Mouse (Mus musculus) embryonic facial prominence, embryonic 14.5 days (tissue): ENCODE results near the gene Taar8c. TPM values are rescaled to one million over a fixed set of nuclear protein-coding genes. Genes with fewer than 3 reads are reported as not detected.
"Not testable (repeated sequence)": the region's sequence is repeated elsewhere in the genome, so short reads cannot be mapped to it uniquely, and the experiment has no call there.

Experiments
- ATAC-seq: fragments of 200-750 bp; cut with Nextera tagmentation; 2 replicates; pipeline ENCODE4 v1.8.0; 2017; ENCODE audit warnings: low read depth, moderate number of reproducible peaks, moderate TSS enrichment
- DNase-seq: peaks from one replicate; pipeline ENCODE4 v3.0.0-alpha.2; 2015; ENCODE audit warnings: low spot score
- H3K27ac ChIP-seq: fragments of 300-500 bp; sonication (generic); replicated peaks from 2 replicates; pipeline ENCODE4 v1.5.1; 2014; ENCODE audit warnings: low read depth, mild to moderate bottlenecking, low read length, moderate library complexity
- H3K27me3 ChIP-seq: fragments of 300-500 bp; sonication (generic); replicated peaks from 2 replicates; pipeline ENCODE4 v1.6.1; 2014; ENCODE audit warnings: low read length; ENCODE audit not compliant: control insufficient read depth, insufficient read depth
- H3K36me3 ChIP-seq: fragments of 300-500 bp; sonication (generic); 2 replicates; pipeline ENCODE4 v1.6.1; 2014; ENCODE audit warnings: low read length, mixed read lengths; ENCODE audit not compliant: control insufficient read depth, insufficient read depth
- H3K4me1 ChIP-seq: fragments of 300-500 bp; sonication (generic); 2 replicates; pipeline ENCODE4 v1.6.1; 2014; ENCODE audit warnings: antibody characterized with exemption, low read length; ENCODE audit not compliant: control insufficient read depth, insufficient read depth
- H3K4me2 ChIP-seq: fragments of 300-500 bp; sonication (generic); 2 replicates; pipeline ENCODE4 v1.6.1; 2014; ENCODE audit warnings: low read depth, mild to moderate bottlenecking, low read length, moderate library complexity, mixed read lengths
- H3K4me3 ChIP-seq: fragments of 300-500 bp; sonication (generic); 2 replicates; pipeline ENCODE4 v1.5.1; 2014; ENCODE audit warnings: low read depth, mild to moderate bottlenecking, low read length
- H3K9ac ChIP-seq: fragments of 300-500 bp; sonication (generic); 2 replicates; pipeline ENCODE4 v1.6.1; 2014; ENCODE audit warnings: low read depth, mild to moderate bottlenecking, low read length, moderate library complexity, mixed read lengths
- H3K9me3 ChIP-seq: fragments of 300-500 bp; sonication (generic); 2 replicates; pipeline ENCODE4 v1.6.1; 2016; ENCODE audit warnings: low read length; ENCODE audit not compliant: control insufficient read depth
- WGBS: fragments of 180-500 bp; shearing (Covaris S2); extraction: QIAGEN DNeasy Blood & Tissue Kit; methylation state at CpG from one replicate; pipeline ENCODE4 v1.1.7; 2014; 5-methylcytosine and 5-hydroxymethylcytosine counted together
- polyA plus RNA-seq: library from polyadenylated mRNA; unstranded; fragments of >200 nt; fragmentation: Nextera tagmentation; extraction: Ambion mirVana; gene quantifications from 2 replicates; pipeline ENCODE4 v1.2.1, GENCODE M21; 2014

Taar8c gene
- polyA plus RNA-seq, 1 experiment from 2014 or later, result not detected

DNA sequence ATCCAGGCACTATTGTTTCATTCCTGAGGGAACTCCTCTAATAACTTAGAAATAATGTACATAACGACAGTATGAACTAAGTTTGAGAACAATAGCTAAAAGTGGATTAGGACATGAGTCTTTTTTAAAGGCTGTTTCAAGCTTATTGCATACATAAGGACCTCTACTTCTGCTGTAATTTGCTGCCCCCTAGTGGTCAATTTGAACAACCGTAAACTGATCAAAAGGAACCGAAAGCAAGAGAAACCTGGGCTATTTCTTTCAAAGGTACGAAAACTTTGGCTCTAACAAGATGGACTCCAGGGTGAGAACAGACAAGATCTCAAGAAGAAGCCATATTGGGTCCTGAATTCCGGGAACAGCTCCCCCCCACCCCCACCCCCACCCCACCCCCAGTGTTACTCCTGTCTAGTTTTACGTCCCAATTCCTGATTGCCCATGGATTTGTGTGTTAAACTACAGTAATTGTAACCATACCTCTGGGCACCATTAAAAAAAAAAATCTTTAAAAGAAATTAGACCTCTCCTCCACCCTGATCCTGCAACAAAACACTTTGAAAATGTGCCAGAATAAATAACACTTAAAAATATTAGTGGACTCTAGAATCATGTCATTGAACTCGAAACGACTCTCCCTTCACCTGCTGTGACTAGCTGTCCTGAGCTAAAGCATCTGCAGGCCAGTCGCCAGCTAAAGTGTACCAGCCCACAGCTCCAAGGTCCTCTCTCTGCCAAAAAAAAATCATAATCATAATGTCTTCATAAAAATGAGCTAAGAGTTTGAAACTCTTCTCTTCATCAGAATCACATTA lies 29.9 kb upstream of the Taar8c start:
- H3K27me3 ChIP-seq, result no peaks in the 10 kb centered on the region
- 0 out of 2 replicates have a peak, but pooled peaks cover 6% of the 10 kb centered on the region for H3K4me1 ChIP-seq
- ATAC-seq (peak; percentile 89), DNase-seq (peak; percentile 94)
- no peaks in the 10 kb centered on the region for H3K9me3 ChIP-seq
- peak overlapping the region; percentile 3; the same call in 1 of the 2 replicates for H3K9ac ChIP-seq
- H3K4me3 ChIP-seq, result peak overlapping the region; percentile 21
- no peaks in the 10 kb centered on the region for H3K36me3 ChIP-seq
- WGBS, result 22% methylated on average over 9 of the region's 9 CpGs
- no peak overlapping the region for H3K27ac ChIP-seq
- H3K4me2 ChIP-seq, result peak overlapping the region; percentile 50

DNA sequence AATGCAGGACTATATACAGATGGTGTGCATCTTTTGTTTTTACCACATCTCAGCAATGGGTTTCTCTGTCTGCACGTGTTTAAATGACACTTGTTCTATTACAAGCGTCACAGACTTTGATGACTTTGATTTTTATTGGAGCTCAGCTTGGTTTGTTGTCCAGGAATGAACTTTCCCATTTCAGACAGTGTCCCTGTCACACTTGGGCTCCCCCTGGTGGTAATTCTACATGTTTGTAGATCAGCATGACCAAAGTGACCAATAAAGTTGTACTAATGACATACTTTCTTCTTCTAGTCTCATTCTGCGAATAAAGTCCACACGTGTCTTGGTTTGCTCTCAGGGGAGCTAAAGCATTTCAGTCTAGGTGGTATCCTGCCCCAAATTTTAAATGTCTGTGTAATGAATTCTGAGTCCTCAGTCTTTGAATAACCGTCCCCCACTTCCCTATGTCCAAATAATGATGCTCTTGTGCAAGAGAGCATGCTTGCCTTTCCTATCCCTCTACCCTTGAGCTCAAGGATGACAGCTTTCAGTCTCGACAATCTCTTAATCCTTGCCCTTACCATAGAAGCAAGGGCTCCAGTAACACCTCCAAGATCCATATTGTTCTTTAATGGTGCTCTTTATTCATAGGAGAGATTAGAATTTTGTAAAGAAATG lies 9.5 kb upstream of the Taar8c start:
- H3K9me3 ChIP-seq, result peaks cover 7% of the 10 kb centered on the region; the same call in 1 of the 2 replicates
- 42% methylated on average over 6 of the region's 6 CpGs for WGBS
- peak; percentile 64 for DNase-seq
- H3K36me3 ChIP-seq, result no peaks in the 10 kb centered on the region
- no peak overlapping the region for H3K27ac ChIP-seq
- no peaks in the 10 kb centered on the region for H3K27me3 ChIP-seq
- H3K9ac ChIP-seq, result no peak overlapping the region
- ATAC-seq, result no peak
- H3K4me2 ChIP-seq, result no peak overlapping the region
- H3K4me1 ChIP-seq, result no peaks in the 10 kb centered on the region
- no peak overlapping the region for H3K4me3 ChIP-seq

DNA sequence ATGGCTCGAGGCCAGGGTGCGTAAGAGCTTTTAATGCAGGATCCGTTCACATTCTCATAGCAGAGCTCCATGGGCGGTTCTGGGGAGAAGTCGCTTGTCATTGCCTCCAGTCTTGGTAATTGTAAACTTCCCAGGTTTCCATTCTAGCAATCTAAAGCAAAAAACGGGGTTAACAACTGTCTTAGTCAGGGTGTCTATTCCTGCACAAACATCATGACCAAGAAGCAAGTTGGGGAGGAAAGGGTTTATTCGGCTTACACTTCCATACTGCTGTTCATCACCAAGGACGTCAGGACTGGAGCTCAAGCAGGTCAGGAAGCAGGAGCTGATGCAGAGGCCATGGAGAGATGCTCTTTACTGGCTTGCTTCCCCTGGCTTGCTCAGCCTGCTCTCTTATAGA lies 7.7 kb upstream of the Taar8c start, which contains the start of gene Taar9:
Taar9 (minus strand) TSS at position 101 of the 400 bp plus-strand sequence.
- H3K36me3 ChIP-seq, H3K9me3 ChIP-seq, DNase-seq, H3K4me1 ChIP-seq, H3K27me3 ChIP-seq, H3K4me2 ChIP-seq, H3K4me3 ChIP-seq, H3K9ac ChIP-seq, ATAC-seq, H3K27ac ChIP-seq: not testable (repeated sequence)
- 85% methylated on average over 7 of the region's 8 CpGs for WGBS

DNA sequence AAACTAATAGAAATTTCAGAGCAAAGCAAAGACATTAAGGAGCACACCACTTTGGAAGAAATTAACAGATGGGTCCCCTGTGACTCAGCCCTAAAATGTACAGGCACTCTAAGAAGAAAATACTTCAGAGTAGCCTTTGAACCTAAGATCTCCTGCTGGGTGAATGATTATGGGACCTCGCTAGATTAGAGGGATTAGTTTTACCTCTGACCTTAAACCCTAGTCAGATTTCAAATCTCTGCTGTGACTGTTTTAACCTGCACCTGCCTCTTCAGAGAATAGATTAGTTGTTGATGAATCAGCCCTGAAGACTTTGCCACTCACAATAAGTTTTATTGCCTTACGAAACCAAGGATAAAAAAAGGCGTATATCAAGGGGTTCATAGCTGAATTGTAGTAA lies 6.5 kb upstream of the Taar8c start:
- no peak overlapping the region for H3K4me3 ChIP-seq
- no peak overlapping the region for H3K4me2 ChIP-seq
- no peaks in the 10 kb centered on the region for H3K36me3 ChIP-seq
- no peak for DNase-seq
- no peak overlapping the region for H3K9ac ChIP-seq
- ATAC-seq, result no peak
- H3K27ac ChIP-seq, result no peak overlapping the region
- 63% methylated on average over 3 of the region's 3 CpGs for WGBS
- H3K4me1 ChIP-seq, result no peaks in the 10 kb centered on the region
- H3K9me3 ChIP-seq, result no peaks in the 10 kb centered on the region
- no peaks in the 10 kb centered on the region for H3K27me3 ChIP-seq

DNA sequence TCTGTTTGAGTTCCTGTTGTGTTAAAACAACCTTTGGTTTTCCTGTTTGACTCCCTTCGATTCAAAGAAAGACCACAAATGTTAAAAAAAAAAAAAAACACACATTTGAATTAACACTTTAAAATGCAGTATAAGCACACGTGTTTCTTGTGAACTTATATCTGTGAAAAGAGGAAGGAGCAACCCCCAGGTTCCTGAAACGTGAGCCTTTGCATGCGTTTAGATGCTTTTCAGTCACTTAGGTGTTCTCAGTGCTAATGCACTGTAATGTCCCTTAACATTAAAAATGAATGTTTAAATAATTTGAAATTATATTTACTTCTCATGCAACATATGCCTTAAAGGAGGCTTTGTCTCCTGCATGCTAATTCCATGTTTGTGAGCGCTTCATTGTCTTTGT lies 6.0 kb upstream of the Taar8c start:
- no peak overlapping the region for H3K4me3 ChIP-seq
- WGBS, result 44% methylated on average over 5 of the region's 5 CpGs
- no peak overlapping the region for H3K9ac ChIP-seq
- no peaks in the 10 kb centered on the region for H3K36me3 ChIP-seq
- H3K4me1 ChIP-seq, result no peaks in the 10 kb centered on the region
- ATAC-seq, result no peak
- no peak for DNase-seq
- H3K9me3 ChIP-seq, result no peaks in the 10 kb centered on the region
- H3K4me2 ChIP-seq, result no peak overlapping the region
- H3K27ac ChIP-seq, result no peak overlapping the region
- H3K27me3 ChIP-seq, result no peaks in the 10 kb centered on the region

DNA sequence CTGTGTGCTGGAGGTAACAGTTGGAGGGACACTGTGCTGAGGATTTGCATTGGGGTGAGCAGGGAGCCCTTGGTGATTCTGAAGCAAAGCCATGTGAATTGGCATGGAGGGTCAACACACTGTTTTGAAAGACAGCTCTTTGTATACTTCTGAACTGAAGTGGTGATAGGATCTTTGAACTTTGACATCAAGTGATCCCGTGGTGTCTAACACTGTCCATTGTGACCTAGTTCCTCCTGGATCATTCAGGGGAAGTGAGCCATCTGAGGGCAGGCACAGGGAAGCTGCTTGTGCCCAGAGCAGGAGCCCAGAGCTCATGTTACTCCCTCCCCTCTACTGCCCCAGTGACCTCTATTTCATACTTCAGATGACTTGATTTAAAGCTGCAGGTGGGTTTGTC lies 1.6 kb upstream of the Taar8c start:
- not testable (repeated sequence) for H3K9ac ChIP-seq, H3K27me3 ChIP-seq, H3K4me2 ChIP-seq, H3K36me3 ChIP-seq, H3K9me3 ChIP-seq, H3K4me3 ChIP-seq, ATAC-seq, H3K27ac ChIP-seq, H3K4me1 ChIP-seq, DNase-seq
- WGBS, result 8% methylated on average over 1 of the region's 1 CpGs

DNA sequence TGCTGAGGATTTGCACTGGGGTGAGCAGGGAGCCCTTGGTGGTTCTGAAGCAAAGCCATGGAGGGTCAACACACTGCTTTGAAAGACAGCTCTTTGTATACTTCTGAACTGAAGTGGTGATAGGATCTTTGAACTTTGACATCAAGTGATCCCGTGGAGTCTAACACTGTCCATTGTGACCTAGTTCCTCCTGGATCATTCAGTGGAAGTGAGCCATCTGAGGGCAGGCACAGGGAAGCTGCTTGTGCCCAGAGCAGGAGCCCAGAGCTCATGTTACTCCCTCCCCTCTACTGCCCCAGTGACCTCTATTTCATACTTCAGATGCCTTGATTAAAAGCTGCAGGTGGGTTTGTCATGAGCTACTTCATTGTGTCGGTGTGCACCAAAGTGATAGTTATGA lies 4.7 kb downstream of the Taar8c start:
- not testable (repeated sequence) for H3K36me3 ChIP-seq, H3K9ac ChIP-seq, H3K27me3 ChIP-seq, H3K4me3 ChIP-seq, H3K9me3 ChIP-seq, ATAC-seq, H3K4me2 ChIP-seq, H3K4me1 ChIP-seq, H3K27ac ChIP-seq, DNase-seq
- WGBS, result 30% methylated on average over 2 of the region's 2 CpGs

DNA sequence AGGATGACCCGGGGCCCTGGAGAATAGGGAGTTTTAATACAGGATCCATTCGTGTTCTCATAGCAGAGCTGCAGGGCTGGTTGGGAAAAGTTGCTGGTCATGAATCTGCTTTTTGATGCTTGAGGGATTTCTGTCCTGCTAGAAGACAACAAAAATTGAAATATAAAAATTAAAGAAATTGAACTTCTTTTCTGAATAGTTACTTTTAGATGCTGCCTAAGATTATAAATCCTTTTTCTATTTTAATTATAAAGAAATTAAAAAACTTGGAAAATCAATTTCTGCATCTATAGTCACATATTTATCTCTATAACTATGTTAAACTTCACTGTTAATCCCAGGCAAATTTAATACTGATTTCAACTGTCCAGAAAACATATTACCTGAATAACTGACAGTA lies 9.5 kb downstream of the Taar8c start, which contains the start of gene Taar8b:
Taar8b (minus strand) TSS at position 101 of the 400 bp plus-strand sequence.
- Histone ChIP-seq H3K27ac (no peak within 1 kb of the TSS), H3K4me2 (no peak within 1 kb of the TSS), H3K9ac (no peak within 1 kb of the TSS), H3K36me3 (no peaks in the 10 kb centered on the region), H3K4me1 (no peaks in the 10 kb centered on the region), H3K9me3 (no peaks in the 10 kb centered on the region), H3K4me3 (no peak within 1 kb of the TSS), H3K27me3 (no peaks in the 10 kb centered on the region)
- WGBS, result 79% methylated on average over 2 of the region's 2 CpGs
- no peak for ATAC-seq
- DNase-seq, result no peak
